Mouse (Mus musculus): ENCODE results near the gene Crtap. TPM values are rescaled to one million over a fixed set of nuclear protein-coding genes. Genes with fewer than 3 reads are reported as not detected.

Gene Crtap
- 161 TPM in 2 replicates for polyA plus RNA-seq (2015; fragmentation: Nextera tagmentation; extraction: Ambion mirVana)

DNA sequence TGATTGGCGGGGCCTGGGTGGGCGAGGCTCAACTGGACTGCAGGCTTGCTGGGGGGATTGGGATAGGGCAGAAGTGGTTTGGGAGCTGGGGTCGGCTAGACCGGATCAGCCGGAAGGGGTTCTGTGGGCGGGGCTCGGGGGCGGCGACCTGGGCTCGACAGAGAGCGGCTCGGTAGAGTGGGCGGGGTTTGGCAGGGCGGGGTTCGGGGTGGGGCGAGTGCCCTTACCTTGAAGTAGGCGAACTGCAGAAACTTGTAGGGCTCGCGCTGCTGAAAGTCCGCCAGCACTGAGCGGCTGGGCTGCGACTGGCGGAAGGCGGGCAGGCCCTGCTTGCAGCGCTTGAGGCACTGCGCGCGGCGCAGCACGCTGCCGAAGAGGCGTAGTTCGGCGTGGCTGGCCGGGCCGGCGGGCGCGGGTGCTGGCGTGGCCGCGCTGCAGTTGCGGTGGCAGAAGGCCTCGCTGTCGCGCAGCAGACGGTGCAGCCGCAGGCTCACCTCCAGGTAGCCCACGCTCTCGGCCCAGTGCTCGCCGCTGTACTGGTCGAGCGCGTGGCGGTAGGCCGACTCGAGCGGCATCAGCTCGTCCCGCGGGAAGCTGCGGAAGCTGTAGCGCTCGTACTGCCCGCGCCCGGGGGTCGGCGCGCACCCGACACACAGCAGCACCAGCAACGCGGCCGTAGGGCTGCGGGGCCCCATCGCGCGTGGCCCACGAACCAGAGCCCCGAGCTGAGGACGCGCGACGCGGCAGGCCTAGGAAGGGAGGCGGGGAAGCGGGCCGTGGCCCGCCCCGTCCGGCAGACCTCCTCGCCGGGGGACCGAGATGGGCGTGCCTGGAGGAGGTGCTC, at the start of gene Crtap:
Crtap (minus strand) TSS at position 771 of the 844 bp plus-strand sequence.
- WGBS, result 1% methylated on average over 92 of the region's 96 CpGs
- Histone ChIP-seq H3K9me3 (no peaks in the 10 kb centered on the region), H3K4me3 (peak within 1 kb of the TSS; percentile 72), H3K36me3 (peaks cover 7% of the 10 kb centered on the region), H3K27me3 (no peaks in the 10 kb centered on the region), H3K4me2 (replicated peaks) (peak within 1 kb of the TSS; percentile 71), H3K9ac (peak within 1 kb of the TSS; percentile 94), H3K27ac (peak within 1 kb of the TSS; percentile 94), H3K4me1 (peaks cover 23% of the 10 kb centered on the region)
- peak; percentile 82 for ATAC-seq (ENCODE audit: low FRiP score, low read depth)

DNA sequence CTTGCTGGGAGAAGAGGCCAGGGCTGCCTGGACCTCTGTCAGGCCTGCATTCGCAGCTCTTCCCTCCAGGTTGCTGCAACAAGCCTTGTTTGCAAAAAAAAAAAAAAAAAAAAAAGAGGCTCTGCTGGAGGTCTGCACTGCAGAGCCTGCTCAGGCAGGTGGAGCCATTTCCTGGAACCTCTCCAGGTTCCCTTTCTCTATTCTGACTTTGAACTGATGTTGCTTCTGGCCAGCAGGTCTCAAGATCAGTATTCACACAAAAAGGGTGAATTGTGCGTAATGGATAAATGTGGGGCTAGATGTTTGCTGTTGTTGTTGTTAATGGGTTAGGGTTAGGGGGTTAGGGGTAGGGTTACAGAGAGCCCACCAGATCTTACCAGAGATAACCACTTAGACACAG, 45.2 kb upstream of the Crtap start:
- WGBS, result 71% methylated on average over 2 of the region's 2 CpGs
- Histone ChIP-seq H3K9ac (no peak overlapping the region), H3K9me3 (0 out of 2 replicates have a peak, but pooled peaks cover 4% of the 10 kb centered on the region), H3K36me3 (peaks cover 40% of the 10 kb centered on the region), H3K27me3 (no peaks in the 10 kb centered on the region), H3K4me2 (replicated peaks) (no peak overlapping the region), H3K27ac (no peak overlapping the region), H3K4me3 (no peak overlapping the region), H3K4me1 (no peaks in the 10 kb centered on the region)
- no peak for ATAC-seq (ENCODE audit: low FRiP score, low read depth)

DNA sequence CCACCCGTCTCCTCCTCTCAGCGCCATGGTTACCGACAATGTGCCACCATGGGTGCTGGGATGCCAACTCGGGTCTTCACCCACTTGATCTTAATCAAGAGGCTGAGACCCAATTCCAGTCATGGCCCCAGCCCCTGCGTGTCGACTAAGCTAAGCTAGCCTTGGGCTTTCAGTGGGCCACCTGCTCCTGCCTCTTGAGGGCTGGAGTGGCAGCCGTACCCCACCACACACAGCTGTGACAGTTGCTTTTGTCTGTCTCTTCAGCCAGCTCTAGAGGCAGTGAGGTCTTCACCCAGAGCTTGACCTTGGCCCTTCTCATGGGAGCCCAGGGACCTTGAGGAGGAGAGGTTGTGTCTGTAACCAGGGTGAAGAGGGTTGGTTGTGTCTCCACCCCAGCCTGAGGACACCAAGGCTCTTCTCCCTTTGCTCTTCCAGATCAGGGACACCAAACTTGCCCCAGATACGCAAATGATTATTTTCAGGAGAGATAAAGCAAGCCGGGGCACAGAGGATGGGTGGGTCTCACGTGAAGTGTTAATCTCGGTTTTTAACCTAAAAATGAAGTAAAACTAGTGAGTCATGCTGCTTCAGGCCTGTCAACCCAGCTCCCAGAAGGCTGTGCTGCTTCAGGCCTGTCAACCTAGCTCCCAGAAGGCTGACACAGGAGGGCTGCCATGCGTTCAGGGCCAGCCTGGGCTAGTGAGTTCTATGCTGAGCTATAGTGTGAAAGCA, 37.8 kb upstream of the Crtap start:
- H3K27ac ChIP-seq, result no peak overlapping the region
- ATAC-seq (ENCODE audit: low FRiP score, low read depth), result no peak
- H3K9me3 ChIP-seq, result peaks cover 7% of the 10 kb centered on the region
- H3K9ac ChIP-seq, result no peak overlapping the region
- H3K4me3 ChIP-seq, result no peak overlapping the region
- H3K4me1 ChIP-seq, result no peaks in the 10 kb centered on the region
- H3K27me3 ChIP-seq, result no peaks in the 10 kb centered on the region
- no peak overlapping the region for H3K4me2 ChIP-seq (replicated peaks)
- H3K36me3 ChIP-seq, result peaks cover 41% of the 10 kb centered on the region
- 89% methylated on average over 12 of the region's 12 CpGs for WGBS

DNA sequence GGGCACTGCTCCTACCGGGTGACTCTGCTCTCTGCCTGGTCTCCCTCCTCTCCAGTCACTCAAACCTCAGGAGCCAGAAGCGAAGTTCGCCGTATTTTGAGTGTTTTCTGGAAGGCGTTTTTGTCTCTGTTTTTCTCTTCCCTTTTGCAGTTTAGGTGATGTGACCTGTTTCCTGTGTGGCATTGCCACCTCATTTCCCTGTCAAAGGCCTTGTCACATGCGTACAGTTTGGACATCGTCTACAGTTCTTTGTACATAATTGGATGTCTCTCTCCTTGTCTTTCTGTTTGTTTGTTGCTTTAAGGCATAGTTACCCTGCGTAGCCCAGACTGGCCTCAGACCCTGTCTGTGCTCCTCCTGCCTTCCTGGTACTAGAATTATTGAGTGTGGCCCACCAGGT, 37.0 kb upstream of the Crtap start:
- H3K27ac ChIP-seq, result no peak overlapping the region
- no peak overlapping the region for H3K9ac ChIP-seq
- no peaks in the 10 kb centered on the region for H3K27me3 ChIP-seq
- no peak for ATAC-seq (ENCODE audit: low FRiP score, low read depth)
- peaks cover 37% of the 10 kb centered on the region for H3K36me3 ChIP-seq
- H3K4me3 ChIP-seq, result no peak overlapping the region
- 91% methylated on average over 8 of the region's 8 CpGs for WGBS
- H3K9me3 ChIP-seq, result peaks cover 7% of the 10 kb centered on the region
- no peak overlapping the region for H3K4me2 ChIP-seq (replicated peaks)
- no peaks in the 10 kb centered on the region for H3K4me1 ChIP-seq

DNA sequence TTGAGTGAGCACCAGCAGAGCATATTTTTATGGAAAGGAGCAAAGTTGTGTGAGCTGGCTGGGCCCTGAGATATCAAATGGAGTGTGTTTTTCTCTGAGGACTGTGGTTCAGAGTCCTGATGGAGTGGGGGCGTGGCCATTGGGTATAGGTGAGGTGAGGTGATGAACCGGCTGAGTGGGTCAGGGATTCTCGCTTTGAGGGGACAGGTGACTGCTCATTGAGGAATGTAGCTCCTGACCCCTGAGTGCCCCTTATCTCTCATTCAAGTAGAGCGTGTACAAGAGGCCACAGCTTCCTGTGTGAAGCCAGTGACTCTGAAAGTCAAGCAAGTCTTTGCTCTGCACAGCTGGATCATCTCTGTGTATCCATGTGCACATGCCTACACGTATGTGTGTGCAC, 35.7 kb upstream of the Crtap start:
- no peak overlapping the region for H3K4me2 ChIP-seq (replicated peaks)
- H3K9ac ChIP-seq, result no peak overlapping the region
- no peak overlapping the region for H3K27ac ChIP-seq
- no peaks in the 10 kb centered on the region for H3K27me3 ChIP-seq
- no peaks in the 10 kb centered on the region for H3K4me1 ChIP-seq
- no peak overlapping the region for H3K4me3 ChIP-seq
- WGBS, result 82% methylated on average over 5 of the region's 5 CpGs
- H3K36me3 ChIP-seq, result peaks cover 34% of the 10 kb centered on the region
- peaks cover 7% of the 10 kb centered on the region for H3K9me3 ChIP-seq
- no peak for ATAC-seq (ENCODE audit: low FRiP score, low read depth)

DNA sequence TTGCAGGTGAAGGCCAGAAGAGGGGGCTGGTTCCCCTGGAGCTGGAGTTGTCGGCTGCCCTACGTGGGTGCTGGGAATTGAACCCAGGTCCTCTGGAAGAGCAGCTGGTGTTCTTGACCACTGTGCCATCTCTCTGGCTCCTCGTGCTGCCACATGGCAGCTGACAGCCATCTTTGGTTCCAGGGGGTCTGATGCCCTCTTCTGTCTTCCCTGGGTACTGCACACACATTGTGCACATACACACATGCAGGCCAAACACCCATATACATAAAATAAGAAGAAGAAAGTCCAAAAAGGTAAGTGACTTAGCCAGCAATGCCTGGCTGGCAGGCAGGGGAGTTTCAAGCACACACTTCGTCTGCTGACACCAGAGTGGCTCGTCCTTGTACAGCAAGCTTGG, 35.1 kb upstream of the Crtap start:
- H3K36me3 ChIP-seq, result peaks cover 32% of the 10 kb centered on the region

DNA sequence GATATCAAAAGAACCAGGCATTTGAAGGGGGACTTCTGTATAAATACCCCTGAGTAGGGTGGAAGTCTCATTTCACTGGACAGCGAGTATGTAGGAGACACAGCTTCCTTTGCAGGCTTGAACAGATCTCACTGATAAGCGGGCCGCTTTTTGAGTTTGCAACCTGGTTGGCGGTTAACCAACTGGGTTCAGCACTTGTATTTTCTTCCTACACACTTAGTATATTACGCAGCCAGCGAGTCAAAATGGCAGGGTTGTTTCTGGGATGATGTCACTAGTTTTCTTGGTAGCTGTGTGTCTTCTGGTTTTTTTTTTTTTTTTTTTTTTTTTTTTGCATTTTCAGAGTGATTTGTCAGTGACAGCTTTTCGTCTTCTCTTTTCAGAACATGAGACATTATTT, 31.3 kb upstream of the Crtap start:
- H3K36me3 ChIP-seq, result peaks cover 37% of the 10 kb centered on the region
- ATAC-seq (ENCODE audit: low FRiP score, low read depth), result no peak
- no peak overlapping the region for H3K27ac ChIP-seq
- H3K9me3 ChIP-seq, result peaks cover 7% of the 10 kb centered on the region
- no peak overlapping the region for H3K4me3 ChIP-seq
- no peak overlapping the region for H3K4me2 ChIP-seq (replicated peaks)
- no peak overlapping the region for H3K9ac ChIP-seq
- WGBS, result 92% methylated on average over 7 of the region's 7 CpGs
- no peaks in the 10 kb centered on the region for H3K27me3 ChIP-seq
- no peaks in the 10 kb centered on the region for H3K4me1 ChIP-seq

More for the DNA sequence above, 35.1 kb upstream of the Crtap start:
- Histone ChIP-seq H3K9me3 (peaks cover 7% of the 10 kb centered on the region), H3K27me3 (no peaks in the 10 kb centered on the region), H3K4me2 (replicated peaks) (no peak overlapping the region), H3K4me3 (no peak overlapping the region), H3K4me1 (no peaks in the 10 kb centered on the region), H3K9ac (no peak overlapping the region), H3K27ac (no peak overlapping the region)
- no peak for ATAC-seq (ENCODE audit: low FRiP score, low read depth)
- 94% methylated on average over 5 of the region's 5 CpGs for WGBS

DNA sequence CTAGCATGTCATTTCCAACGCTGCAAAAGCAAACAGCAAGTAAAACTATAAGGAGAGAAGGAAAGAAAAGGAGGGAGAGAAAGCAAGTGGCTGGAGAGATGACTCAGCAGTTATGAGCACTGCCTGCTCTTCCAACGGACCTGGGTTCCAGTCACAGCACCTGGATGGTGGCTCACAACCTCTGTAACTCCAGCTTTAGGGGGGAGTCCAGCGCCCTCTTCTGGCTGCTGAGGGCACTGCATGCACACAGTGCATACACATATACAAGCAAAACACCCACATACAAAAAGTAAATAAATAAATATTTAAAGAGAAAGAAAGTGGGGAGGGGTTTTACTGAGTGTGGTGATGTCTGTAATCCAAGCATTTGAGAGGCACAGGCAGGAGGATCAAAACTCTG, 30.6 kb upstream of the Crtap start:
- Histone ChIP-seq H3K4me1 (no peaks in the 10 kb centered on the region), H3K27ac (no peak overlapping the region), H3K9ac (no peak overlapping the region), H3K27me3 (no peaks in the 10 kb centered on the region), H3K4me3 (no peak overlapping the region), H3K36me3 (peaks cover 33% of the 10 kb centered on the region), H3K4me2 (replicated peaks) (no peak overlapping the region), H3K9me3 (peaks cover 7% of the 10 kb centered on the region)
- WGBS, result 68% methylated on average over 3 of the region's 3 CpGs
- no peak for ATAC-seq (ENCODE audit: low FRiP score, low read depth)

DNA sequence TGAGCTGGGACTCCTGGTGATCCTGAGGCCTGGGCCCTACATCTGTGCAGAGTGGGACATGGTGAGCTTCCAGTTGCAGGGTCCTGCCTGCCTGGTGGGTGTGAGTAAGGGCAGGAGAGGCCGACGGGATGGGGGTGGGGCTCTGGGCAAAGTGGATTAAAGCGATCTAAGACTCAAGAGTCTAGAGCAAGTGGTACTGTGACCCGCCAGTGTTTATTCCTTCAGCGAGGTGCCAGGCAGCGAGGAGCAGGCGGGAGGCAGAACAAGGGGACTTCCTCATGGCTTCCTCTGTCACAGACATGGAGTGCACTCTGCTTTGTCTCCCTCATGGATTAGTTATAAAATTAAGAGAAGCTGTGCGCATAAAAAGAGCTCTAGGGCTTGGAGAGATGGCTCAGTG, 30.0 kb upstream of the Crtap start:
- Histone ChIP-seq H3K27ac (no peak overlapping the region; the same call in 1 of the 2 replicates), H3K9ac (no peak overlapping the region), H3K9me3 (peaks cover 4% of the 10 kb centered on the region), H3K4me1 (no peaks in the 10 kb centered on the region), H3K36me3 (peaks cover 27% of the 10 kb centered on the region), H3K27me3 (no peaks in the 10 kb centered on the region), H3K4me2 (replicated peaks) (no peak overlapping the region), H3K4me3 (no peak overlapping the region)
- 78% methylated on average over 8 of the region's 8 CpGs for WGBS
- ATAC-seq (ENCODE audit: low FRiP score, low read depth), result no peak

DNA sequence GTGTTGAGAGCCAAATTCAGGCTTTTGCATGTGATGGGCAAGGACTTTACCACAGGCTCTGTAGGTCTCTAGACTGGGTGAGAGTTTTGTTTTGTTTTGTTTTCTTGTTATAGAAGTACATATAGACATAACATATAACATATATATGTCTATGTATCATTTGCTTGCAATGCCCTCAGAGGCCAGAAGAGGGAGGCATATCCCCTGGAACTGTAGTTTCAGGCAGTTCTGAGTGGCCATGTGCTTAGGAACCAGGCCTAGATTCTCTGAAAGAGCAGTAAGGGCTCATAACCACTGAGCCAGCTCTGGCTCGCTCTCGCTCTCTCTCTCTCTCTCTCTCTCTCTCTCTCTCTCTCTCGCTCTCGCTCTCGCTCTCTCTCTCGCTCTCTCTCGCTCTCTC, 27.7 kb upstream of the Crtap start:
- Histone ChIP-seq H3K36me3 (peaks cover 26% of the 10 kb centered on the region), H3K4me3 (no peak overlapping the region), H3K9ac (no peak overlapping the region), H3K27ac (no peak overlapping the region), H3K27me3 (no peaks in the 10 kb centered on the region), H3K4me1 (no peaks in the 10 kb centered on the region), H3K9me3 (no peaks in the 10 kb centered on the region), H3K4me2 (replicated peaks) (no peak overlapping the region)
- ATAC-seq (ENCODE audit: low FRiP score, low read depth), result no peak
- WGBS, result 71% methylated on average over 6 of the region's 7 CpGs

DNA sequence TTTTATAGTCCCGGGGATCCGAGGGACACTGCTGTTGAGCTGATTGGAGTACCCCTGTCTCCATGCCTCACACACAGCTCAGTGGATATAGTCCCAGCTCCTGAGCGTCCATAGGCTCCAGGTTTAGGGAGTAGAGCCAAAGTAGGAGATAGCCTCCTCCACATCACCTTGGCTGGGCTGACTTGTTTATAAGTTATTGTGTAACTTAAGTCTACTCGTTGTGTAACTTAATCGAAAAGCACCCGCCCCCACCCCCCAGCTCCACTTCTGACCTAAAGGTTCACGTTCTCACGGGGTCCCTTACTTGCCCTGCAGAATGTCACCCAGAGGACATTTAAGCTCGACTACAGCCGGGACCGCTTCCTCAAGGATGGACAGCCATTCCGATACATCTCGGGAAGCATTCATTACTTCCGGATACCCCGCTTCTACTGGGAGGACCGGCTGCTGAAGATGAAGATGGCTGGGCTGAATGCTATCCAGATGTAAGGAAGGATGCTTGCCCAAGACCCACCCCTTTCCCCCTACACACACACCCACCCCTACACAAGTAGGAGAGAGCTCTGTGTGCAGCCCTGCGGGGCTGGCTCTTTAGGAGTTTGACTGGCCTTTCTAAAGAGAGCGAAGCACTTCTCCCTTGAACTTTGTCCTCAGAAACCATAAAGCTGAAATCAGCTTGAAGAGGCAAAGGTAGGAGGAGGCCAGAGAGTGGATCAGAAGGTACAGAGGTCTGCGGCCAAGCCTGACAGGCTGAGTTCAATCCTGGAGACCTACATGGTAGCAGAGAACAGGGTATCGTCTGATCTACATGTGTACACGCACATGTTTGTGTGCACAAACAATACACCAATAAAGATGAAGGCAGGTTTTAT, 26.4 kb upstream of the Crtap start:
- Histone ChIP-seq H3K4me1 (no peaks in the 10 kb centered on the region), H3K9ac (no peak overlapping the region), H3K9me3 (0 out of 2 replicates have a peak, but pooled peaks cover 2% of the 10 kb centered on the region), H3K36me3 (peaks cover 34% of the 10 kb centered on the region), H3K27ac (no peak overlapping the region), H3K4me3 (no peak overlapping the region), H3K4me2 (replicated peaks) (no peak overlapping the region), H3K27me3 (no peaks in the 10 kb centered on the region)
- no peak for ATAC-seq (ENCODE audit: low FRiP score, low read depth)
- WGBS, result 93% methylated on average over 21 of the region's 21 CpGs

DNA sequence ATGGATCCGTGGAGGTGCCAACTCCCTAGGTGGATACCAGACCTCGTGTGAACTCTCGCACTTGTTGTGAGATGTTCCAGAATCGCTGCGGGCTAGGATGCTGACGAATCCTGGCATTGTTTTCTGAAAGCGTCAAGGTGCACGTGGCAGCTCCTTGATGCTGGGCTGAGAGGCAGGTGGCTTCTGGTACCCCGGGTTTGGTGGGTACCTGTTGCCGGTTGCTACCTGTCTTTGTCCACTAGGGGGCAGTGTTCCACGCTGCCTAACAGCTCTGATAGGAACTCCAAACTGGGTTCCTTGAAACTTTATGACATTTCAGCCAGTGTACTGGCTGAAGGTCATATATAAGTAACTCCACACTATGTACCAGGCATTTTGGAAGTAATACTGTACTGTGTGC, 25.2 kb upstream of the Crtap start:
- no peaks in the 10 kb centered on the region for H3K27me3 ChIP-seq
- H3K9ac ChIP-seq, result no peak overlapping the region
- WGBS, result 20% methylated on average over 11 of the region's 11 CpGs
- no peaks in the 10 kb centered on the region for H3K4me1 ChIP-seq
- ATAC-seq (ENCODE audit: low FRiP score, low read depth), result peak; percentile 17; the same call in 1 of the 2 replicates
- H3K27ac ChIP-seq, result no peak overlapping the region
- peaks cover 43% of the 10 kb centered on the region for H3K36me3 ChIP-seq
- H3K4me2 ChIP-seq (replicated peaks), result no peak overlapping the region
- H3K9me3 ChIP-seq, result peaks cover 9% of the 10 kb centered on the region; the same call in 1 of the 2 replicates
- H3K4me3 ChIP-seq, result no peak overlapping the region

Measured in limb, embryonic 13.5 days (tissue).